Mouse (Mus musculus) kidney, postnatal 4 days (tissue): Measurements from ENCODE around the gene Olfr449.

ENCODE experiments used
- DNase-seq, 2 experiments: peaks; one replicate each; pipeline ENCODE4 v3.0.0; 2021; ENCODE audit warnings: mixed read lengths in 2 of 2

The Olfr449 gene

GRCm38 (mm10) chr6:42834084-42834483, at the start of gene Olfr449:
TSS of gene Olfr449 (plus strand) at chr6:42834384.
- no peak for DNase-seq

GRCm38 (mm10) chr6:42784793-42785192, 49.4 kb upstream of the Olfr449 start, which contains the start of gene Olfr452:
TSS of gene Olfr452 (plus strand) at chr6:42785093.
- no peak for DNase-seq

DNA sequence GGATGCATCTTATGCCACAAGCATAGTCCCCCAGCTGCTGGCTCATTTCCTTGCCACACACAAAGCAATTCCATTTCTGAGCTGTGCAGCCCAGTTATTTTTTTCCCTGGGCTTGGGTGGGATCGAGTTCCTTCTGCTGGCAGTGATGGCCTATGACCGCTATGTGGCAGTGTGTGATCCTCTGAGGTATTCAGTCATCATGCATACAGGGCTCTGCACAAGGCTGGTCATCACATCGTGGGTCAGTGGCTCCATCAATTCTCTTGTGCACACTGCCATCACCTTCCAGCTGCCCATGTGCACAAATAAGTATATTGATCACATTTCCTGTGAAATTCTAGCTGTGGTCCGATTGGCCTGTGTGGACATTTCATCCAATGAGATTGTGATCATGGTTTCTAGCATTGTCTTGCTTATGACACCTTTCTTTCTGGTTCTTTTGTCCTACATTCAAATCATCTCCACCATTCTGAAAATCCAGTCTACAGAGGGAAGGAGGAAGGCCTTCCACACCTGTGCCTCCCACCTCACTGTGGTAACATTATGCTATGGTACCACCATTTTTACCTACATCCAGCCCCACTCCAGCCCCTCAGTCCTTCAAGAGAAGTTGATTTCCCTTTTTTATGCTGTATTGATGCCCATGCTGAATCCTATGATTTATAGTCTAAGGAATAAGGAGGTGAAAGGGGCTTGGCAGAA, 43.8 kb upstream of the Olfr449 start:
- DNase-seq: peak in 1 of 2 experiments; percentile 3

- DNase-seq: no peak
Observed at GRCm38 (mm10) chr6:42790949-42791556, 43.1 kb upstream of the Olfr449 start.

DNA sequence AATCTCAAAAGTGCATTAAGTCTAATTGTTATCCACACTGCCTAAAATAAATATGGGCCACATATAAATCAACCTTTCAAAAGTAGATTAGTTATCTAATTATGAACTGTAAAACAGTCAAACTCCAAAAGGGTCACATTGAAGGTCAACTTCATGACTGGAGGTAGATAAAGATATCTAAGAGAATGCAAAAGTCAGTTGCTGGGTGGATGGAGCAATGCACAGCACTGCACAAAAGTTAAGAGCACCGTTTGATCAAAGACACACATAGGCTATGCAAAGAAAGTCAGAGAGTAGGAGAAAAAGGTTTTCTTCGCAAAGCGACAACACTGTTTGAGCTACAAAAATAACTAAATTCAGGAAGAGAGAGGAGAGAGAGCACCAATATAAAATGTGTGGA, 39.2 kb upstream of the Olfr449 start:
- DNase-seq: no peak

DNA sequence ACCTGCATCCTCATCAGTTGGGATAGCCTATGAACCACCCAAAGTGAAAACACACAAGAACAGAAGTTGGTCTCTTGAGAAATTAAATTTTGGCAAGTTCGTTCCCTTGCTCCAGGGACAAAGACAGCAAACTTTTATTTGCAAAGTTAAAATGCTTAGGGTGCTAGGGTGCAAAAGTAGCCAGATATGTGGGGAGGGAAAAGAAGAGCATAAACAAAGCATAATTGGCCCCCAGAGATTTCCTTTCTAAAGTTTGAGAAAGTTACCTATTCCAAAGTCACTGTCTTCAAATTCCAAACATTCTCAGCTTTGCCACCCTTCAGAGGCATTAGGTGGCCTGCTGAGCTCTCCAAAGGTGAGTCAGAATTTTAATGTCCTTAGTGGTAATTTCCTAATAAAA, 22.5 kb upstream of the Olfr449 start, which contains the start of gene Olfr450:
Gene Olfr450 (plus strand): TSS at position 301 of the 400 bp plus-strand sequence.
- DNase-seq: no peak

- peak; percentile 2 for DNase-seq
Observed at GRCm38 (mm10) chr6:42860222-42860819, 26.1 kb downstream of the Olfr449 start.

GRCm38 (mm10) chr6:42869695-42870094, 35.5 kb downstream of the Olfr449 start:
- no peak for DNase-seq

DNA sequence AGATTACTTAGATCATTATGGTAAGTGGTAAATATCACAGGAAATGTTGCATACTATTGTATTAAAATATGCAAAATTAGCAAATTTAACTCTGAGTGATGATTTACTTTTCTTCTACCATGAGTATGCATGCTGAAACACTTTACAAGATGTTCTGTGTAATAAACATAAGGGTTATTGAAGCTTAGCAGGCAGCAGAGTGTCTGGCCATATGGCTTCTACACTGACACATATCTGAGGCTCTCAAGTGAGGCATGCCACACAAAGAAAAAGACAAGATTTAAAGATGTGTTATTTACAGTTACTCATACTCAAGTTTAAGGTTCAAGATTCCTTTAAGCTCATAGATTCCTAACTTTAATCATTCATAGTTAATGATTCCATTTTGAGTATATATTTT, 42.1 kb downstream of the Olfr449 start:
- no peak for DNase-seq
